In genomic region chr8:126883752-126884151, GRCm38 (mm10) we compare ENCODE assay signal across 12 mouse cellular contexts.
DNase-seq lines count a peak whose midpoint lies in the region; ATAC-seq lines count a peak whose summit lies in the region.
"Had no signal": no experiment of that assay in that cellular context is flagged by ENCODE, and none has a peak within 500 bp of the region (broad histone marks: within the 10 kb centered on the region; RNA-seq: fewer than 3 reads in every experiment).

No protein-coding gene starts in this region.

- WGBS in forebrain, embryonic 13.5 days, result 77% methylated on average over 5 of the region's 5 CpGs
- 68% methylated on average over 5 of the region's 5 CpGs for WGBS in forebrain, embryonic 12.5 days
- 79% methylated on average over 5 of the region's 5 CpGs for WGBS in hindbrain, embryonic 10.5 days
- WGBS in hindbrain, embryonic 16.5 days, result 79% methylated on average over 5 of the region's 5 CpGs
- 67% methylated on average over 5 of the region's 5 CpGs for WGBS in midbrain, embryonic 13.5 days
- 83% methylated on average over 5 of the region's 5 CpGs for WGBS in midbrain, embryonic 10.5 days
- 67% methylated on average over 5 of the region's 5 CpGs for WGBS in stomach, embryonic 16.5 days

- peaks cover 17% of the 10 kb centered on the region for H3K4me1 ChIP-seq in forebrain, embryonic 13.5 days
- peaks cover 20% of the 10 kb centered on the region for H3K4me1 ChIP-seq in forebrain, embryonic 12.5 days
- peaks cover 39% of the 10 kb centered on the region for H3K4me1 ChIP-seq in hindbrain, embryonic 10.5 days (replicated peaks)
- H3K4me1 ChIP-seq in hindbrain, embryonic 16.5 days (ENCODE audit: control insufficient read depth, insufficient read depth, low read depth, low read length), result peaks cover 13% of the 10 kb centered on the region
- peaks cover 19% of the 10 kb centered on the region for H3K4me1 ChIP-seq in midbrain, embryonic 13.5 days (replicated peaks)
- peaks cover 22% of the 10 kb centered on the region for H3K4me1 ChIP-seq in midbrain, embryonic 10.5 days
- H3K4me1 ChIP-seq in stomach, embryonic 16.5 days (ENCODE audit: control insufficient read depth, insufficient read depth, low read length), result peaks cover 20% of the 10 kb centered on the region

- DNase-seq in hindbrain, embryonic 10.5 days (ENCODE audit: low spot score), result no peak
- DNase-seq in midbrain, embryonic 10.5 days (ENCODE audit: low spot score), result no peak
- no peak for DNase-seq in frontal cortex, postnatal 36 days (ENCODE audit: low spot score in 2 of 2)
- DNase-seq: right cerebral cortex, postnatal 25 days; thymus, postnatal 36 days had no signal

- no peaks in the 10 kb centered on the region for H3K36me3 ChIP-seq in forebrain, embryonic 13.5 days (ENCODE audit: poor library complexity, severe bottlenecking)
- no peaks in the 10 kb centered on the region for H3K36me3 ChIP-seq in forebrain, embryonic 12.5 days (replicated peaks)
- H3K36me3 ChIP-seq in hindbrain, embryonic 10.5 days, result no peaks in the 10 kb centered on the region
- no peaks in the 10 kb centered on the region for H3K36me3 ChIP-seq in hindbrain, embryonic 16.5 days (ENCODE audit: control insufficient read depth, insufficient read depth, low read length)
- no peaks in the 10 kb centered on the region for H3K36me3 ChIP-seq in midbrain, embryonic 13.5 days
- H3K36me3 ChIP-seq in midbrain, embryonic 10.5 days, result no peaks in the 10 kb centered on the region
- H3K36me3 ChIP-seq in stomach, embryonic 16.5 days (ENCODE audit: control insufficient read depth, insufficient read depth, low read length), result no peaks in the 10 kb centered on the region

- no peak overlapping the region for H3K27ac ChIP-seq in forebrain, embryonic 13.5 days
- H3K27ac ChIP-seq in forebrain, embryonic 12.5 days, result no peak overlapping the region
- H3K27ac ChIP-seq in hindbrain, embryonic 10.5 days, result peak overlapping the region; percentile 60; the same call in 1 of the 2 replicates
- no peak overlapping the region for H3K27ac ChIP-seq in hindbrain, embryonic 16.5 days (ENCODE audit: low read depth, low read length)
- peak overlapping the region; percentile 80 for H3K27ac ChIP-seq in midbrain, embryonic 13.5 days
- no peak overlapping the region; the same call in 1 of the 2 replicates for H3K27ac ChIP-seq in midbrain, embryonic 10.5 days (replicated peaks)
- H3K27ac ChIP-seq in stomach, embryonic 16.5 days (ENCODE audit: low read length), result no peak overlapping the region

- no peak; the same call in 1 of the 2 replicates for ATAC-seq in forebrain, embryonic 13.5 days
- ATAC-seq in forebrain, embryonic 12.5 days (ENCODE audit: low FRiP score), result no peak
- ATAC-seq in hindbrain, embryonic 16.5 days, result no peak
- peak; percentile 27; the same call in 1 of the 2 replicates for ATAC-seq in midbrain, embryonic 13.5 days
- ATAC-seq in stomach, embryonic 16.5 days (ENCODE audit: insufficient read depth, low FRiP score), result no peak

- no peaks in the 10 kb centered on the region for H3K9me3 ChIP-seq in forebrain, embryonic 13.5 days (replicated peaks)
- no peaks in the 10 kb centered on the region for H3K9me3 ChIP-seq in forebrain, embryonic 12.5 days
- H3K9me3 ChIP-seq in hindbrain, embryonic 10.5 days, result no peaks in the 10 kb centered on the region
- no peaks in the 10 kb centered on the region for H3K9me3 ChIP-seq in hindbrain, embryonic 16.5 days (ENCODE audit: control insufficient read depth, low read length)
- H3K9me3 ChIP-seq in midbrain, embryonic 13.5 days, result no peaks in the 10 kb centered on the region
- no peaks in the 10 kb centered on the region for H3K9me3 ChIP-seq in midbrain, embryonic 10.5 days (replicated peaks)
- no peaks in the 10 kb centered on the region for H3K9me3 ChIP-seq in stomach, embryonic 16.5 days (replicated peaks; ENCODE audit: control insufficient read depth, low read length)
- H3K9me3 ChIP-seq: megakaryocyte, embryonic 14.5 days had no signal

- H3K4me2 ChIP-seq in forebrain, embryonic 13.5 days, result peak overlapping the region; percentile 10; the same call in 1 of the 2 replicates
- H3K4me2 ChIP-seq in forebrain, embryonic 12.5 days, result no peak overlapping the region
- no peak overlapping the region for H3K4me2 ChIP-seq in hindbrain, embryonic 16.5 days (ENCODE audit: low read length)
- peak overlapping the region; percentile 23; the same call in 1 of the 2 replicates for H3K4me2 ChIP-seq in midbrain, embryonic 13.5 days (replicated peaks)
- H3K4me2 ChIP-seq in stomach, embryonic 16.5 days (ENCODE audit: low read depth, low read length), result no peak overlapping the region
- H3K4me2 ChIP-seq: liver, embryonic 11.5 days had no signal

- H3K27me3 ChIP-seq in forebrain, embryonic 13.5 days, result no peaks in the 10 kb centered on the region
- H3K27me3 ChIP-seq in forebrain, embryonic 12.5 days, result no peaks in the 10 kb centered on the region
- H3K27me3 ChIP-seq in hindbrain, embryonic 10.5 days (ENCODE audit: insufficient read depth, poor library complexity, severe bottlenecking), result no peaks in the 10 kb centered on the region
- H3K27me3 ChIP-seq in hindbrain, embryonic 16.5 days (replicated peaks; ENCODE audit: control insufficient read depth, insufficient read depth, low read length), result no peaks in the 10 kb centered on the region
- no peaks in the 10 kb centered on the region for H3K27me3 ChIP-seq in midbrain, embryonic 13.5 days
- H3K27me3 ChIP-seq in midbrain, embryonic 10.5 days (ENCODE audit: low read depth, poor library complexity, severe bottlenecking), result no peaks in the 10 kb centered on the region
- no peaks in the 10 kb centered on the region for H3K27me3 ChIP-seq in stomach, embryonic 16.5 days (ENCODE audit: control insufficient read depth, insufficient read depth, low read length)

- no peak overlapping the region for H3K9ac ChIP-seq in forebrain, embryonic 13.5 days
- H3K9ac ChIP-seq in forebrain, embryonic 12.5 days, result no peak overlapping the region
- H3K9ac ChIP-seq in hindbrain, embryonic 16.5 days (ENCODE audit: low read depth, low read length), result no peak overlapping the region
- no peak overlapping the region for H3K9ac ChIP-seq in midbrain, embryonic 13.5 days (replicated peaks)
- H3K9ac ChIP-seq in stomach, embryonic 16.5 days (ENCODE audit: low read length), result 0 out of 2 replicates have a peak overlapping the region, but pooled peaks have one; percentile 1

- no peak overlapping the region for H3K4me3 ChIP-seq in forebrain, embryonic 13.5 days
- no peak overlapping the region for H3K4me3 ChIP-seq in forebrain, embryonic 12.5 days (replicated peaks)
- no peak overlapping the region for H3K4me3 ChIP-seq in hindbrain, embryonic 10.5 days
- no peak overlapping the region for H3K4me3 ChIP-seq in hindbrain, embryonic 16.5 days (ENCODE audit: low read length)
- H3K4me3 ChIP-seq in midbrain, embryonic 13.5 days (replicated peaks), result no peak overlapping the region
- no peak overlapping the region for H3K4me3 ChIP-seq in midbrain, embryonic 10.5 days
- H3K4me3 ChIP-seq in stomach, embryonic 16.5 days (replicated peaks; ENCODE audit: low read length), result no peak overlapping the region
- H3K4me3 ChIP-seq: megakaryocyte, embryonic 14.5 days had no signal

Comparison
In these comparisons a context has a peak if more than half of its experiments do, and no peak if none do; other contexts are left out.
1. H3K27ac ChIP-seq: peak in hindbrain, embryonic 10.5 days (single experiment) and midbrain, embryonic 13.5 days (single experiment); none in forebrain, embryonic 13.5 days (single experiment), forebrain, embryonic 12.5 days (single experiment), hindbrain, embryonic 16.5 days (single experiment), midbrain, embryonic 10.5 days (single experiment) and stomach, embryonic 16.5 days (single experiment).
2. H3K4me2 ChIP-seq: peak in forebrain, embryonic 13.5 days (single experiment) and midbrain, embryonic 13.5 days (single experiment); none in forebrain, embryonic 12.5 days (single experiment), hindbrain, embryonic 16.5 days (single experiment) and stomach, embryonic 16.5 days (single experiment).